ENCODE assay signal across 13 mouse cellular contexts in genomic region chr16:33938311-33939132, GRCm38 (mm10). TPM values are rescaled to one million over a fixed set of nuclear protein-coding genes. Genes with fewer than 3 reads are reported as not detected.
A peak's percentile ranks its signal among the peaks of the same experiment; 100 is the strongest.
DNase-seq lines count a peak whose midpoint lies in the region; ATAC-seq lines count a peak whose summit lies in the region.
"Had no signal": no experiment of that assay in that cellular context is flagged by ENCODE, and none has a peak within 500 bp of the region (broad histone marks: within the 10 kb centered on the region; RNA-seq: fewer than 3 reads in every experiment).

No protein-coding gene starts in this region.

- H3K27ac ChIP-seq in lung, embryonic 16.5 days (ENCODE audit: low read length) = peak overlapping the region; percentile 26
- peak overlapping the region; percentile 71; the same call in 1 of the 2 replicates for H3K27ac ChIP-seq in embryonic facial prominence, embryonic 12.5 days
- H3K27ac ChIP-seq: hindbrain, embryonic 13.5 days had no signal

- H3K4me3 ChIP-seq in lung, embryonic 16.5 days (ENCODE audit: low read length) = no peak overlapping the region
- H3K4me3 ChIP-seq in embryonic facial prominence, embryonic 12.5 days = no peak overlapping the region
- H3K4me3 ChIP-seq: hindbrain, embryonic 13.5 days; limb, embryonic 15.5 days had no signal

- ATAC-seq in lung, embryonic 16.5 days (ENCODE audit: low read depth) = no peak
- ATAC-seq in embryonic facial prominence, embryonic 12.5 days (ENCODE audit: insufficient number of reproducible peaks, insufficient read depth, low FRiP score, low TSS enrichment) = no peak
- ATAC-seq: CD4-positive, CD25-positive, alpha-beta regulatory T cell, adult 4 months had no signal

- 45% methylated on average over 12 of the region's 12 CpGs for WGBS in lung, embryonic 16.5 days
- whole genome bisulfite sequencing in embryonic facial prominence, embryonic 12.5 days = 56% methylated on average over 12 of the region's 12 CpGs

- peak; percentile 47 to 54 for DNase-seq in heart, adult 18-20 months
- no peak for DNase-seq in heart, adult 9 months (ENCODE audit: low spot score in 2 of 2)
- no peak for DNase-seq in lung, postnatal 10 days
- DNase-seq in heart, postnatal 4 days = peak; percentile 7
- DNase-seq in ovary, postnatal 14 days (ENCODE audit: low spot score) = no peak
- no peak for DNase-seq in layer of hippocampus, adult 18-20 months (ENCODE audit: low spot score in 2 of 2)
- DNase-seq: spleen, adult 18-20 months; thymus, adult 2 months had no signal

- H3K27me3 ChIP-seq in lung, embryonic 16.5 days (ENCODE audit: control insufficient read depth, insufficient read depth, low read depth, low read length) = peaks cover 2% of the 10 kb centered on the region; the same call in 1 of the 2 replicates
- no peaks in the 10 kb centered on the region for H3K27me3 ChIP-seq in embryonic facial prominence, embryonic 12.5 days
- H3K27me3 ChIP-seq: limb, embryonic 15.5 days had no signal

- H3K36me3 ChIP-seq in lung, embryonic 16.5 days (ENCODE audit: control insufficient read depth, insufficient read depth, low read length) = no peaks in the 10 kb centered on the region
- peaks cover 5% of the 10 kb centered on the region; the same call in 1 of the 2 replicates for H3K36me3 ChIP-seq in embryonic facial prominence, embryonic 12.5 days
- H3K36me3 ChIP-seq: hindbrain, embryonic 13.5 days had no signal

- peaks cover 74% of the 10 kb centered on the region for H3K4me1 ChIP-seq in lung, embryonic 16.5 days (replicated peaks; ENCODE audit: control insufficient read depth, insufficient read depth, low read length)
- H3K4me1 ChIP-seq in embryonic facial prominence, embryonic 12.5 days = peaks cover 71% of the 10 kb centered on the region

- no peaks in the 10 kb centered on the region for H3K9me3 ChIP-seq in lung, embryonic 16.5 days (ENCODE audit: control insufficient read depth, low read length)
- no peaks in the 10 kb centered on the region for H3K9me3 ChIP-seq in embryonic facial prominence, embryonic 12.5 days
- H3K9me3 ChIP-seq: hindbrain, embryonic 13.5 days; limb, embryonic 15.5 days had no signal

- no peak overlapping the region for H3K9ac ChIP-seq in lung, embryonic 16.5 days (ENCODE audit: low read length)
- H3K9ac ChIP-seq in embryonic facial prominence, embryonic 12.5 days = no peak overlapping the region; the same call in 1 of the 2 replicates
- H3K9ac ChIP-seq: hindbrain, embryonic 13.5 days; limb, embryonic 15.5 days had no signal

- no peak overlapping the region for H3K4me2 ChIP-seq in lung, embryonic 16.5 days (ENCODE audit: low read depth, low read length)
- H3K4me2 ChIP-seq in embryonic facial prominence, embryonic 12.5 days (replicated peaks) = no peak overlapping the region
- H3K4me2 ChIP-seq: hindbrain, embryonic 13.5 days; limb, embryonic 15.5 days had no signal

RNA-seq across cellular contexts. Expression of gene Umps, which starts 28.3 kb away (rescaled TPM):
- 1 to 10 TPM; 8.6 to 9.6 TPM for total RNA-seq in heart, adult 18-20 months (2021)
- 43.8 and 49.9 TPM in 2 replicates for polyA plus RNA-seq in lung, embryonic 16.5 days (2015; fragmentation: Nextera tagmentation; extraction: Ambion mirVana)
- 62.6 and 63.6 TPM in 2 replicates for polyA plus RNA-seq in embryonic facial prominence, embryonic 12.5 days (2016; fragmentation: Nextera tagmentation; extraction: Ambion mirVana)
- 10 to 100 TPM; 17.0 to 18.1 TPM for total RNA-seq in heart, postnatal 4 days (2021)
- total RNA-seq in layer of hippocampus, adult 18-20 months (2021) = 10 to 100 TPM; 18.0 to 18.1 TPM

Comparison
In these comparisons a context has a peak if more than half of its experiments do, and no peak if none do; other contexts are left out.
1. DNase-seq: peak in heart, adult 18-20 months (2 of 2) and heart, postnatal 4 days (single experiment); none in heart, adult 9 months (0 of 2), lung, postnatal 10 days (single experiment), ovary, postnatal 14 days (single experiment) and layer of hippocampus, adult 18-20 months (0 of 2).